ENCODE assay signal across 8 mouse cellular contexts in the genomic region with DNA sequence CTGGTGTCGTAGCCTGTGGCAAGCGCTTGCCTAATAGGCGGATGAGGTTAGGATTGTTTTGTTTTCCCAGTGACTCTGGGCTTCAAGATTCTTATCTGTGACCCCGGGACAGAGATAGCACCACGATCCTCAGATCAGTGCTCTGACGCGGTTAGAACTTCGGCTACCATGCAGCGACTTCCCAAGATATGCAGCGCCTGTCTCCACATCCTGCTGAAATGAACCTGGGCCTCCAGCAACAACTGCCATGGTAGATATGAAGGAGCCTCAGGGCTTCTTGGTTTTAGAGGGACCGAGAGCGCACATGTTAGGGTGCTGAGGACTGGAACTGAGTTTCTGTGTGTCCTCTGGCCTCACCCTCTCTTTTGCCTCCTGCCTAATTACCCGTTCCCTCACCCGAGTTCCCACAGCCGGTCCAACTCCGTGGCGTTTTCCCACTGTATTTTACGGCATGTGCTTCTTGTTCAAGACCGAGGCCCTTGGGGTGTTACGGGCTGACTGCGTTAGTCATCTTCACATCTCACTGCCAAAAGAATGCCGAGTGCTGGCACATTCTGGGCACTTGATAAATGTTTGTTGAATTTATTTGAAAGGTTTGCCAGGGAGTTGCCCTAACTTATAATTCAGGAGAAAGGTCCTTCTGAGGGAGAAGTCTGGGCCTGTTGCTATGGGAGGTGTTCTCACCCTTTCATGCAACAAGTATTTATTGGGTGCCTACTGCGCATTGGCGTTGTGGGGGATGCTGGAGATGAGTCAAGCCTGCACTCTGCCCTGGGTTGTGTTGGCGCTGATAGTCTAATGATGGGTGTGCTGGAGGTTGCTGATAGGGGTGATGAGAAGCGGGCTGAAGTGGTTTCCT. TPM values are rescaled to one million over a fixed set of nuclear protein-coding genes. Genes with fewer than 3 reads are reported as not detected.
DNase-seq lines count a peak whose midpoint lies in the region; ATAC-seq and TF ChIP-seq lines count a peak whose summit lies in the region.
"Had no signal": no experiment of that assay in that cellular context is flagged by ENCODE, and none has a peak within 500 bp of the region (broad histone marks: within the 10 kb centered on the region; RNA-seq: fewer than 3 reads in every experiment).

No protein-coding gene starts in this region.

- no peaks in the 10 kb centered on the region for H3K36me3 ChIP-seq in G1E (replicated peaks)
- H3K36me3 ChIP-seq: embryonic facial prominence, embryonic 15.5 days had no signal

- DNase-seq in G1E (ENCODE audit: low spot score) (peak; percentile 67), adipocyte (ENCODE audit: low spot score) (peak; percentile 97)
- DNase-seq in kidney, adult 8-10 months: peak; percentile 37 to 41
- DNase-seq in natural killer cell, adult 2 months (ENCODE audit: low spot score in 2 of 2): no peak
- DNase-seq in embryo, embryonic 9.5 days (ENCODE audit: extremely low spot score): no peak
- DNase-seq in gastrocnemius, postnatal 25 days: no peak

- H3K4me3 ChIP-seq in G1E (ENCODE audit: low read depth, low read length): peak overlapping the region; percentile 45; the same call in 1 of the 2 replicates
- H3K4me3 ChIP-seq: embryonic facial prominence, embryonic 15.5 days had no signal

- H3K4me1 ChIP-seq in G1E (ENCODE audit: insufficient read depth, low read depth, low read length): peaks cover 83% of the 10 kb centered on the region

- peak; percentile 74 for ATAC-seq in G1E (ENCODE audit: extremely low read depth, insufficient number of reproducible peaks, low FRiP score, poor library complexity, severe bottlenecking)
- ATAC-seq in megakaryocyte progenitor cell, adult 5-6 weeks (replicated peaks; ENCODE audit: poor library complexity): peak; percentile 83

- TF ChIP-seq CTCF in G1E (IDR thresholded peaks at IDR 0.05; ENCODE audit: low read depth, low read length): no peak

- no peaks in the 10 kb centered on the region for H3K9me3 ChIP-seq in G1E (replicated peaks)
- H3K9me3 ChIP-seq: embryonic facial prominence, embryonic 15.5 days had no signal

- H3K27me3 ChIP-seq in G1E (ENCODE audit: insufficient read depth, low read length): no peaks in the 10 kb centered on the region; the same call in 1 of the 2 replicates
- H3K27me3 ChIP-seq: embryonic facial prominence, embryonic 15.5 days had no signal

RNA-seq across cellular contexts. Expression of a gene that starts 45.3 kb away (rescaled TPM):
- 109 and 152 TPM in 2 replicates for total RNA-seq in G1E (2014; fragmentation: Nextera tagmentation)
- total RNA-seq in G1E (2017): 14.0 and 16.6 TPM in 2 replicates
- 50.3 and 51.3 TPM in 2 replicates for polyA plus RNA-seq in G1E (2012)
- total RNA-seq in megakaryocyte progenitor cell, adult 5-6 weeks (2015): 78.6 and 86.8 TPM in 2 replicates
- 34.1 and 44.3 TPM in 2 replicates for total RNA-seq in megakaryocyte progenitor cell, adult 5-6 weeks (2017)
- 10 to 100 TPM; 28.2 to 32.7 TPM for total RNA-seq in gastrocnemius, postnatal 25 days (2021)

Comparison
In these comparisons a context has a peak if more than half of its experiments do, and no peak if none do; other contexts are left out.
1. DNase-seq: peak in G1E (single experiment), adipocyte (single experiment) and kidney, adult 8-10 months (2 of 2); none in natural killer cell, adult 2 months (0 of 2), embryo, embryonic 9.5 days (single experiment) and gastrocnemius, postnatal 25 days (single experiment).